Mouse (Mus musculus) C2C12 (cell line): ENCODE results near the gene 1700113H08Rik. TPM values are rescaled to one million over a fixed set of nuclear protein-coding genes. Genes with fewer than 3 reads are reported as not detected.

Experiments used
- H3K27me3 ChIP-seq: one replicate; pipeline ENCODE4 v1.6.1; 2011; ENCODE audit not compliant: control insufficient read depth, insufficient read depth, insufficient read length
- H3K36me3 ChIP-seq: one replicate; pipeline ENCODE4 v1.6.1; 2011; ENCODE audit not compliant: control insufficient read depth, insufficient read depth
- H3K4me3 ChIP-seq: one replicate; pipeline ENCODE4 v1.5.1; 2011; ENCODE audit warnings: mild to moderate bottlenecking, control low read depth; ENCODE audit not compliant: poor library complexity, insufficient read depth, severe bottlenecking
- H3K79me2 ChIP-seq: one replicate; pipeline ENCODE4 v1.6.1; 2011; ENCODE audit not compliant: control insufficient read depth, insufficient read depth
- H3K79me3 ChIP-seq: one replicate; pipeline ENCODE4 v1.6.1; 2011; ENCODE audit warnings: low read depth, control low read depth
- H3ac ChIP-seq: one replicate; pipeline ENCODE3; 2011; ENCODE audit warnings: low read depth; ENCODE audit not compliant: control insufficient read depth, insufficient read length
- CEBPB ChIP-seq: IDR thresholded peaks from one replicate; pipeline ENCODE4 v1.6.1; 2011; ENCODE audit warnings: low read depth, mild to moderate bottlenecking, control low read depth, moderate library complexity
- CTCF ChIP-seq: IDR thresholded peaks from one replicate; pipeline ENCODE4 v1.5.1; 2011; ENCODE audit not compliant: control insufficient read depth, insufficient read depth, insufficient read length
- FOSL1 ChIP-seq: IDR thresholded peaks from one replicate; pipeline ENCODE4 v1.8.0; 2011; ENCODE audit warnings: mild to moderate bottlenecking, low read length; ENCODE audit not compliant: poor library complexity, insufficient read depth, severe bottlenecking
- MAX ChIP-seq: IDR thresholded peaks from one replicate; pipeline ENCODE4 v1.6.1; 2011; ENCODE audit warnings: mild to moderate bottlenecking, control low read depth
- MYOD1 ChIP-seq: IDR thresholded peaks from one replicate; pipeline ENCODE4 v1.6.1; 2011; ENCODE audit warnings: low read depth; ENCODE audit not compliant: control insufficient read depth, insufficient read length
- MYOG ChIP-seq: IDR thresholded peaks from one replicate; pipeline ENCODE4 v1.6.1; 2011; ENCODE audit not compliant: control insufficient read depth, insufficient read length; ENCODE audit errors: extremely low read depth
- USF1 ChIP-seq: IDR thresholded peaks from one replicate; pipeline ENCODE4 v1.6.1; 2011; ENCODE audit warnings: low read depth, mild to moderate bottlenecking, control low read depth, moderate library complexity
- polyA plus RNA-seq: library from polyadenylated mRNA; unstranded; fragments of >200 nt; fragmentation: generic; extraction: Trizol; gene quantifications from one replicate; pipeline ENCODE4 v1.2.1, GENCODE M21; 2012; ENCODE audit warnings: missing spikeins

1700113H08Rik gene
- polyA plus RNA-seq, 1 experiment = not detected

GRCm38 (mm10) chr10:87153731-87154505 is 96.1 kb downstream of the 1700113H08Rik start:
- no peaks in the 10 kb centered on the region for H3K79me2 ChIP-seq
- no peaks in the 10 kb centered on the region for H3K79me3 ChIP-seq
- no peaks in the 10 kb centered on the region for H3K27me3 ChIP-seq
- no peak overlapping the region for H3K4me3 ChIP-seq
- TF ChIP-seq FOSL1 (no peak), MYOG (no peak), CTCF (no peak), MYOD1 (no peak), MAX (no peak), CEBPB (no peak), USF1 (no peak)
- H3K36me3 ChIP-seq = no peaks in the 10 kb centered on the region
- no peak overlapping the region for H3ac ChIP-seq

GRCm38 (mm10) chr10:87159781-87160180 is 101.9 kb downstream of the 1700113H08Rik start:
- H3K4me3 ChIP-seq = no peak overlapping the region
- TF ChIP-seq USF1 (no peak), CEBPB (no peak)
- H3K36me3 ChIP-seq = no peaks in the 10 kb centered on the region
- no peaks in the 10 kb centered on the region for H3K79me2 ChIP-seq
- H3ac ChIP-seq = no peak overlapping the region
- H3K27me3 ChIP-seq = no peaks in the 10 kb centered on the region
- H3K79me3 ChIP-seq = no peaks in the 10 kb centered on the region

- Histone ChIP-seq H3K36me3 (no peaks in the 10 kb centered on the region), H3ac (no peak overlapping the region), H3K4me3 (no peak overlapping the region), H3K27me3 (no peaks in the 10 kb centered on the region), H3K79me3 (no peaks in the 10 kb centered on the region), H3K79me2 (no peaks in the 10 kb centered on the region)
- TF ChIP-seq MAX (no peak), MYOD1 (no peak), CEBPB (no peak), USF1 (no peak)
Measured at GRCm38 (mm10) chr10:87196123-87196756, 138.4 kb downstream of the 1700113H08Rik start.

GRCm38 (mm10) chr10:87198720-87199119 is 140.9 kb downstream of the 1700113H08Rik start:
- no peaks in the 10 kb centered on the region for H3K79me2 ChIP-seq
- no peak overlapping the region for H3ac ChIP-seq
- no peaks in the 10 kb centered on the region for H3K27me3 ChIP-seq
- H3K4me3 ChIP-seq = no peak overlapping the region
- no peaks in the 10 kb centered on the region for H3K36me3 ChIP-seq
- no peak for TF ChIP-seq CEBPB
- TF ChIP-seq MAX = no peak
- TF ChIP-seq MYOD1 = no peak
- TF ChIP-seq MYOG = no peak
- no peak for TF ChIP-seq FOSL1
- TF ChIP-seq USF1 = no peak
- TF ChIP-seq CTCF = no peak
- no peaks in the 10 kb centered on the region for H3K79me3 ChIP-seq

GRCm38 (mm10) chr10:87209466-87209865 is 151.6 kb downstream of the 1700113H08Rik start:
- TF ChIP-seq MAX (no peak), USF1 (no peak), CTCF (no peak), CEBPB (no peak), MYOG (no peak), FOSL1 (no peak), MYOD1 (no peak)
- H3ac ChIP-seq = no peak overlapping the region
- H3K27me3 ChIP-seq = no peaks in the 10 kb centered on the region
- no peaks in the 10 kb centered on the region for H3K79me3 ChIP-seq
- no peaks in the 10 kb centered on the region for H3K36me3 ChIP-seq
- H3K79me2 ChIP-seq = no peaks in the 10 kb centered on the region
- no peak overlapping the region for H3K4me3 ChIP-seq

- Histone ChIP-seq H3ac (no peak overlapping the region), H3K79me2 (no peaks in the 10 kb centered on the region), H3K27me3 (no peaks in the 10 kb centered on the region), H3K36me3 (no peaks in the 10 kb centered on the region), H3K79me3 (no peaks in the 10 kb centered on the region), H3K4me3 (no peak overlapping the region)
- TF ChIP-seq CEBPB (no peak), MYOD1 (no peak), MYOG (no peak), FOSL1 (no peak), CTCF (no peak), USF1 (no peak), MAX (no peak)
Measured at GRCm38 (mm10) chr10:87211046-87211445, 153.2 kb downstream of the 1700113H08Rik start.
